Mouse (Mus musculus) cerebellum, adult 2 months (tissue): ENCODE measurements around the gene Lrrc10b. TPM values are rescaled to one million over a fixed set of nuclear protein-coding genes. Genes with fewer than 3 reads are reported as not detected.

ENCODE experiments used
- DNase-seq, 2 experiments: peaks; one replicate each; pipeline ENCODE4 v3.0.0; 2021
- H3K27ac ChIP-seq: fragments of 200-500 bp; 2 replicates; pipeline ENCODE4 v1.5.1; 2012; ENCODE audit warnings: low read length, control low read depth, inconsistent platforms; ENCODE audit not compliant: insufficient read depth
- H3K27me3 ChIP-seq: fragments of 200-500 bp; 2 replicates; pipeline ENCODE4 v1.6.1; 2012; ENCODE audit warnings: inconsistent platforms, mild to moderate bottlenecking, low read length, moderate library complexity; ENCODE audit not compliant: control insufficient read depth, insufficient read depth
- H3K4me1 ChIP-seq: fragments of 200-500 bp; 2 replicates; pipeline ENCODE4 v1.6.1; 2011; ENCODE audit warnings: low read length; ENCODE audit not compliant: control insufficient read depth, insufficient read depth
- H3K4me3 ChIP-seq: fragments of 200-500 bp; replicated peaks from 2 replicates; pipeline ENCODE3; 2011; ENCODE audit warnings: mild to moderate bottlenecking, low read depth, low read length, control low read depth; ENCODE audit not compliant: insufficient read depth
- CTCF ChIP-seq: fragments of 200-500 bp; IDR thresholded peaks from 2 replicates; pipeline ENCODE4 v1.5.1; 2011; ENCODE audit warnings: low read depth, mild to moderate bottlenecking, control low read depth, low read length, moderate library complexity, borderline replicate concordance; ENCODE audit not compliant: insufficient read depth
- POLR2A ChIP-seq: fragments of 200-500 bp; IDR thresholded peaks from 2 replicates; pipeline ENCODE4 v1.6.1; 2011; ENCODE audit warnings: low read length, control low read depth, borderline replicate concordance; ENCODE audit not compliant: insufficient read depth
- WGBS: fragments of 180-500 bp; shearing (Covaris S2); methylation state at CpG from one replicate; pipeline ENCODE4 v1.1.7; 2018; 5-methylcytosine and 5-hydroxymethylcytosine counted together
- polyA plus RNA-seq: library from polyadenylated mRNA; depleted of rRNA; stranded (reverse); fragments of >200 nt; gene quantifications from 2 replicates; pipeline ENCODE4 v1.2.3, GENCODE M21; 2012

The Lrrc10b gene
- polyA plus RNA-seq, 1 experiment, result 0.54 TPM

GRCm38 (mm10) chr19:10482703-10483102, 25.4 kb upstream of the Lrrc10b start, which contains the start of gene Ppp1r32:
Gene Ppp1r32 (minus strand): TSS chr19:10482928.
- TF ChIP-seq POLR2A (no peak), CTCF (no peak)
- WGBS, result 28% methylated on average over 6 of the region's 6 CpGs

GRCm38 (mm10) chr19:10479541-10479940, 22.3 kb upstream of the Lrrc10b start:
- Histone ChIP-seq H3K4me1 (no peaks in the 10 kb centered on the region; the same call in 1 of the 2 replicates), H3K27me3 (no peaks in the 10 kb centered on the region), H3K4me3 (no peak overlapping the region), H3K27ac (no peak overlapping the region)
- TF ChIP-seq POLR2A (no peak), CTCF (no peak)
- 73% methylated on average over 4 of the region's 4 CpGs for WGBS
- DNase-seq, result no peak

More at GRCm38 (mm10) chr19:10482703-10483102, 25.4 kb upstream of the Lrrc10b start, which contains the start of gene Ppp1r32:
- H3K27ac ChIP-seq, result no peak within 1 kb of the TSS
- no peak within 1 kb of the TSS for H3K4me3 ChIP-seq
- no peaks in the 10 kb centered on the region; the same call in 1 of the 2 replicates for H3K4me1 ChIP-seq
- DNase-seq, result no peak
- H3K27me3 ChIP-seq, result no peaks in the 10 kb centered on the region

- H3K27ac ChIP-seq, result no peak overlapping the region
Measured at GRCm38 (mm10) chr19:10473779-10474178, 16.5 kb upstream of the Lrrc10b start.

GRCm38 (mm10) chr19:10472958-10473357, 15.7 kb upstream of the Lrrc10b start:
- TF ChIP-seq CTCF (no peak), POLR2A (no peak)
- DNase-seq, result no peak
- H3K4me1 ChIP-seq, result no peaks in the 10 kb centered on the region
- H3K4me3 ChIP-seq, result no peak overlapping the region
- H3K27ac ChIP-seq, result no peak overlapping the region
- no peaks in the 10 kb centered on the region for H3K27me3 ChIP-seq
- 64% methylated on average over 3 of the region's 3 CpGs for WGBS

More at GRCm38 (mm10) chr19:10473779-10474178, 16.5 kb upstream of the Lrrc10b start:
- TF ChIP-seq POLR2A (no peak), CTCF (no peak)
- Histone ChIP-seq H3K4me3 (no peak overlapping the region), H3K27me3 (no peaks in the 10 kb centered on the region), H3K4me1 (no peaks in the 10 kb centered on the region)
- WGBS, result 23% methylated on average over 6 of the region's 6 CpGs
- no peak for DNase-seq

GRCm38 (mm10) chr19:10469171-10469658, 11.9 kb upstream of the Lrrc10b start:
- 30% methylated on average over 8 of the region's 8 CpGs for WGBS
- Histone ChIP-seq H3K4me3 (no peak overlapping the region), H3K27ac (no peak overlapping the region), H3K4me1 (no peaks in the 10 kb centered on the region), H3K27me3 (no peaks in the 10 kb centered on the region)
- no peak for DNase-seq
- TF ChIP-seq CTCF (no peak), POLR2A (no peak)

GRCm38 (mm10) chr19:10464427-10464826, 7.2 kb upstream of the Lrrc10b start:
- TF ChIP-seq POLR2A (no peak), CTCF (no peak)
- Histone ChIP-seq H3K27ac (no peak overlapping the region), H3K27me3 (no peaks in the 10 kb centered on the region), H3K4me3 (no peak overlapping the region), H3K4me1 (no peaks in the 10 kb centered on the region)
- WGBS, result 35% methylated on average over 4 of the region's 4 CpGs
- no peak for DNase-seq

- no peak for TF ChIP-seq CTCF
- no peak for TF ChIP-seq POLR2A
- DNase-seq, result no peak
- Histone ChIP-seq H3K27ac (no peak overlapping the region), H3K4me1 (no peaks in the 10 kb centered on the region), H3K27me3 (peaks cover 5% of the 10 kb centered on the region; the same call in 1 of the 2 replicates), H3K4me3 (no peak overlapping the region)
- 29% methylated on average over 7 of the region's 7 CpGs for WGBS
Measured at GRCm38 (mm10) chr19:10461584-10461983, 4.3 kb upstream of the Lrrc10b start.

- Histone ChIP-seq H3K27ac (no peak overlapping the region), H3K4me3 (no peak overlapping the region), H3K27me3 (peaks cover 6% of the 10 kb centered on the region; the same call in 1 of the 2 replicates), H3K4me1 (no peaks in the 10 kb centered on the region)
- DNase-seq, result no peak
- 50% methylated on average over 11 of the region's 11 CpGs for WGBS
- TF ChIP-seq CTCF, result no peak
Measured at GRCm38 (mm10) chr19:10459907-10460306, 2.6 kb upstream of the Lrrc10b start.

- peaks cover 6% of the 10 kb centered on the region; the same call in 1 of the 2 replicates for H3K27me3 ChIP-seq
- TF ChIP-seq CTCF (no peak), POLR2A (no peak)
- DNase-seq, result no peak
- WGBS, result 12% methylated on average over 8 of the region's 8 CpGs
- H3K4me3 ChIP-seq, result no peak overlapping the region
- H3K27ac ChIP-seq, result no peak overlapping the region
- no peaks in the 10 kb centered on the region for H3K4me1 ChIP-seq
Measured at GRCm38 (mm10) chr19:10458096-10458495, 823 bp upstream of the Lrrc10b start.
